Mouse (Mus musculus) fat pad, adult 2 months (tissue): ENCODE measurements around the gene Ciapin1.
"Not testable (repeated sequence)": the region's sequence is repeated elsewhere in the genome, so short reads cannot be mapped to it uniquely, and the experiment has no call there.

ENCODE experiments used
- DNase-seq: peaks from one replicate; pipeline ENCODE4 v3.0.0-alpha.2; 2011; ENCODE audit warnings: low read depth, low spot score; ENCODE audit errors: extremely low read depth

Gene Ciapin1

GRCm38 (mm10) chr8:94857346-94858173, 19.4 kb upstream of the Ciapin1 start, which contains the start of gene Polr2c:
TSS of gene Polr2c (plus strand) at chr8:94857450.
- no peak for DNase-seq

GRCm38 (mm10) chr8:94857011-94857345, 18.8 kb upstream of the Ciapin1 start:
- no peak for DNase-seq

- not testable (repeated sequence) for DNase-seq
These were observed 16.6 kb upstream of the Ciapin1 start for GRCm38 (mm10) chr8:94854761-94855160.

GRCm38 (mm10) chr8:94850049-94850448, 11.9 kb upstream of the Ciapin1 start:
- no peak for DNase-seq

GRCm38 (mm10) chr8:94841183-94841582, 3.0 kb upstream of the Ciapin1 start:
- DNase-seq = no peak

GRCm38 (mm10) chr8:94838600-94838999, 442 bp upstream of the Ciapin1 start:
- no peak for DNase-seq

- DNase-seq = no peak
These were observed 1.5 kb downstream of the Ciapin1 start for GRCm38 (mm10) chr8:94836456-94837240.

- DNase-seq = not testable (repeated sequence)
These were observed 2.4 kb downstream of the Ciapin1 start for GRCm38 (mm10) chr8:94835751-94836150.

GRCm38 (mm10) chr8:94833901-94834405, 4.2 kb downstream of the Ciapin1 start:
- DNase-seq = not testable (repeated sequence)

GRCm38 (mm10) chr8:94828284-94828683, 9.9 kb downstream of the Ciapin1 start:
- DNase-seq = no peak

GRCm38 (mm10) chr8:94826210-94826609, 11.9 kb downstream of the Ciapin1 start:
- DNase-seq = no peak

GRCm38 (mm10) chr8:94825170-94825569, 13.0 kb downstream of the Ciapin1 start:
- no peak for DNase-seq

GRCm38 (mm10) chr8:94822637-94823560, 15.3 kb downstream of the Ciapin1 start:
- peak; percentile 65 for DNase-seq

- DNase-seq = no peak
These were observed 16.8 kb downstream of the Ciapin1 start for GRCm38 (mm10) chr8:94821381-94821780.

GRCm38 (mm10) chr8:94820553-94820952, 17.6 kb downstream of the Ciapin1 start:
- peak; percentile 68 for DNase-seq

- no peak for DNase-seq
These were observed 18.4 kb downstream of the Ciapin1 start for GRCm38 (mm10) chr8:94819671-94820179.

- DNase-seq = no peak
These were observed 20.2 kb downstream of the Ciapin1 start for GRCm38 (mm10) chr8:94817933-94818332.

GRCm38 (mm10) chr8:94814556-94814955, 23.6 kb downstream of the Ciapin1 start:
- DNase-seq = no peak

- no peak for DNase-seq
These were observed 25.5 kb downstream of the Ciapin1 start for GRCm38 (mm10) chr8:94812645-94813098.

- DNase-seq = no peak
These were observed 26.5 kb downstream of the Ciapin1 start for GRCm38 (mm10) chr8:94811654-94812053.
